Mouse (Mus musculus) forebrain, embryonic 14.5 days (tissue): ENCODE measurements at regions not wholly inside any gene's neighbourhood (a gene's known extent, or its start where the extent isn't known, plus 50 kb on each side); places are given as distances from the start of the nearest gene placed in this dataset.

Experiments
- ATAC-seq: fragments of 200-750 bp; cut with Nextera tagmentation; 2 replicates; pipeline ENCODE4 v1.8.0; 2017; ENCODE audit warnings: mild to moderate bottlenecking, moderate library complexity
- DNase-seq: peaks from one replicate; pipeline ENCODE4 v3.0.0-alpha.2; 2015; ENCODE audit warnings: low spot score
- H3K27ac ChIP-seq: fragments of 300-500 bp; sonication (generic); 2 replicates; pipeline ENCODE4 v1.5.1; 2014; ENCODE audit warnings: low read depth, mild to moderate bottlenecking, control low read depth, low read length, moderate library complexity
- H3K27me3 ChIP-seq: fragments of 300-500 bp; sonication (generic); replicated peaks from 2 replicates; pipeline ENCODE4 v1.6.1; 2014; ENCODE audit warnings: low read length, control low read depth, mixed read lengths; ENCODE audit not compliant: control insufficient read depth, insufficient read depth
- H3K36me3 ChIP-seq: fragments of 300-500 bp; sonication (generic); 2 replicates; pipeline ENCODE4 v1.6.1; 2014; ENCODE audit warnings: low read length, control low read depth; ENCODE audit not compliant: control insufficient read depth, insufficient read depth
- H3K4me1 ChIP-seq: fragments of 300-500 bp; sonication (generic); 2 replicates; pipeline ENCODE4 v1.6.1; 2014; ENCODE audit warnings: antibody characterized with exemption, low read length, control low read depth; ENCODE audit not compliant: control insufficient read depth, insufficient read depth
- H3K4me2 ChIP-seq: fragments of 300-500 bp; sonication (generic); 2 replicates; pipeline ENCODE4 v1.6.1; 2014; ENCODE audit warnings: mild to moderate bottlenecking, control low read depth, low read length
- H3K4me3 ChIP-seq: fragments of 300-500 bp; sonication (generic); 2 replicates; pipeline ENCODE4 v1.5.1; 2014; ENCODE audit warnings: low read depth, low read length, control low read depth
- H3K9ac ChIP-seq: fragments of 300-500 bp; sonication (generic); 2 replicates; pipeline ENCODE4 v1.6.1; 2014; ENCODE audit warnings: mild to moderate bottlenecking, low read length, control low read depth, moderate library complexity
- H3K9me3 ChIP-seq: fragments of 300-500 bp; sonication (generic); replicated peaks from 2 replicates; pipeline ENCODE4 v1.6.1; 2016; ENCODE audit warnings: low read length, control low read depth, mixed read lengths; ENCODE audit not compliant: control insufficient read depth
- WGBS: fragments of 180-500 bp; shearing (Covaris S2); extraction: QIAGEN DNeasy Blood & Tissue Kit; methylation state at CpG from one replicate; pipeline ENCODE4 v1.1.7; 2014; 5-methylcytosine and 5-hydroxymethylcytosine counted together

GRCm38 (mm10) chr2:56997500-56997899 lies 126.3 kb downstream of the Nr4a2 start:
- H3K4me1 ChIP-seq, result no peaks in the 10 kb centered on the region
- no peak overlapping the region for H3K4me2 ChIP-seq
- WGBS, result 86% methylated on average over 10 of the region's 10 CpGs
- H3K9me3 ChIP-seq, result no peaks in the 10 kb centered on the region
- H3K27ac ChIP-seq, result no peak overlapping the region
- DNase-seq (no peak), ATAC-seq (no peak)
- no peak overlapping the region for H3K4me3 ChIP-seq
- no peaks in the 10 kb centered on the region for H3K27me3 ChIP-seq
- H3K9ac ChIP-seq, result no peak overlapping the region
- H3K36me3 ChIP-seq, result no peaks in the 10 kb centered on the region

GRCm38 (mm10) chr2:56992851-56993250 lies 131.0 kb downstream of the Nr4a2 start:
- ATAC-seq (no peak), DNase-seq (no peak)
- H3K4me3 ChIP-seq, result no peak overlapping the region
- H3K27ac ChIP-seq, result no peak overlapping the region
- 62% methylated on average over 5 of the region's 5 CpGs for WGBS
- H3K27me3 ChIP-seq, result no peaks in the 10 kb centered on the region
- no peaks in the 10 kb centered on the region for H3K36me3 ChIP-seq
- no peaks in the 10 kb centered on the region for H3K4me1 ChIP-seq
- H3K4me2 ChIP-seq, result no peak overlapping the region
- H3K9me3 ChIP-seq, result no peaks in the 10 kb centered on the region
- no peak overlapping the region for H3K9ac ChIP-seq

GRCm38 (mm10) chr2:56991821-56992220 lies 132.0 kb downstream of the Nr4a2 start:
- H3K9ac ChIP-seq, result no peak overlapping the region
- no peak overlapping the region for H3K27ac ChIP-seq
- no peaks in the 10 kb centered on the region for H3K4me1 ChIP-seq
- ATAC-seq (no peak), DNase-seq (no peak)
- no peaks in the 10 kb centered on the region for H3K9me3 ChIP-seq
- no peak overlapping the region for H3K4me2 ChIP-seq
- H3K4me3 ChIP-seq, result no peak overlapping the region
- no peaks in the 10 kb centered on the region for H3K36me3 ChIP-seq
- no peaks in the 10 kb centered on the region for H3K27me3 ChIP-seq
- WGBS, result 66% methylated on average over 3 of the region's 3 CpGs

- DNase-seq (no peak), ATAC-seq (no peak)
- Histone ChIP-seq H3K4me3 (no peak overlapping the region), H3K27ac (no peak overlapping the region), H3K36me3 (no peaks in the 10 kb centered on the region), H3K9ac (no peak overlapping the region), H3K4me2 (no peak overlapping the region), H3K4me1 (no peaks in the 10 kb centered on the region), H3K9me3 (no peaks in the 10 kb centered on the region), H3K27me3 (no peaks in the 10 kb centered on the region)
- WGBS, result 94% methylated on average over 9 of the region's 9 CpGs
Observed at GRCm38 (mm10) chr2:56990768-56991167, 133.0 kb downstream of the Nr4a2 start.

GRCm38 (mm10) chr2:56983167-56983566 lies 140.6 kb downstream of the Nr4a2 start:
- Histone ChIP-seq H3K27me3 (no peaks in the 10 kb centered on the region), H3K9ac (no peak overlapping the region), H3K4me2 (no peak overlapping the region), H3K27ac (no peak overlapping the region), H3K9me3 (no peaks in the 10 kb centered on the region), H3K4me3 (no peak overlapping the region), H3K4me1 (no peaks in the 10 kb centered on the region), H3K36me3 (no peaks in the 10 kb centered on the region)
- WGBS, result 81% methylated on average over 4 of the region's 4 CpGs
- ATAC-seq (no peak), DNase-seq (no peak)

GRCm38 (mm10) chr2:56980601-56981000 lies 143.2 kb downstream of the Nr4a2 start:
- Histone ChIP-seq H3K9me3 (no peaks in the 10 kb centered on the region), H3K36me3 (no peaks in the 10 kb centered on the region), H3K4me1 (no peaks in the 10 kb centered on the region), H3K27me3 (no peaks in the 10 kb centered on the region), H3K9ac (no peak overlapping the region), H3K4me3 (no peak overlapping the region), H3K4me2 (no peak overlapping the region), H3K27ac (no peak overlapping the region)
- DNase-seq, result no peak
- no peak for ATAC-seq

GRCm38 (mm10) chr2:56975680-56976079 lies 148.1 kb downstream of the Nr4a2 start:
- Histone ChIP-seq H3K9me3 (no peaks in the 10 kb centered on the region), H3K4me2 (no peak overlapping the region), H3K4me3 (no peak overlapping the region), H3K4me1 (no peaks in the 10 kb centered on the region), H3K9ac (no peak overlapping the region), H3K27ac (no peak overlapping the region), H3K36me3 (no peaks in the 10 kb centered on the region), H3K27me3 (no peaks in the 10 kb centered on the region)
- 97% methylated on average over 1 of the region's 1 CpGs for WGBS
- DNase-seq (no peak), ATAC-seq (no peak)

- WGBS, result 92% methylated on average over 3 of the region's 3 CpGs
- H3K36me3 ChIP-seq, result no peaks in the 10 kb centered on the region
- no peak overlapping the region for H3K4me3 ChIP-seq
- peaks cover 11% of the 10 kb centered on the region for H3K4me1 ChIP-seq
- H3K9me3 ChIP-seq, result no peaks in the 10 kb centered on the region
- H3K4me2 ChIP-seq, result no peak overlapping the region
- peak; percentile 31 for DNase-seq
- H3K9ac ChIP-seq, result no peak overlapping the region
- no peaks in the 10 kb centered on the region for H3K27me3 ChIP-seq
- ATAC-seq, result no peak
- H3K27ac ChIP-seq, result no peak overlapping the region
Observed at GRCm38 (mm10) chr2:56963937-56964695, 159.7 kb downstream of the Nr4a2 start.

- H3K9me3 ChIP-seq, result no peaks in the 10 kb centered on the region
- H3K27me3 ChIP-seq, result no peaks in the 10 kb centered on the region
- no peak overlapping the region for H3K9ac ChIP-seq
- H3K27ac ChIP-seq, result no peak overlapping the region
- no peaks in the 10 kb centered on the region for H3K36me3 ChIP-seq
- no peak overlapping the region for H3K4me3 ChIP-seq
- WGBS, result 12% methylated on average over 4 of the region's 4 CpGs
- H3K4me1 ChIP-seq, result peaks cover 11% of the 10 kb centered on the region
- ATAC-seq (peak; percentile 46; the same call in 1 of the 2 replicates), DNase-seq (peak; percentile 57)
- H3K4me2 ChIP-seq, result no peak overlapping the region
Observed at GRCm38 (mm10) chr2:56959695-56960094, 164.1 kb downstream of the Nr4a2 start.
